Mouse (Mus musculus) liver, adult 2 months (tissue): ENCODE data around the gene Tmem243. TPM values are rescaled to one million over a fixed set of nuclear protein-coding genes. Genes with fewer than 3 reads are reported as not detected.
A peak's percentile ranks its signal among the peaks of the same experiment; 100 is the strongest.
"Not testable (repeated sequence)": the region's sequence is repeated elsewhere in the genome, so short reads cannot be mapped to it uniquely, and the experiment has no call there.

Experiments used
- DNase-seq: peaks from one replicate; pipeline ENCODE4 v3.0.0-alpha.2; 2011; ENCODE audit warnings: low read depth, low spot score; ENCODE audit errors: extremely low read depth
- H3K27ac ChIP-seq: fragments of 200-500 bp; replicated peaks from 2 replicates; pipeline ENCODE4 v1.5.1; 2012; ENCODE audit warnings: low read depth, mild to moderate bottlenecking, control low read depth, inconsistent platforms, low read length; ENCODE audit not compliant: insufficient read depth
- H3K27me3 ChIP-seq: fragments of 200-500 bp; 2 replicates; pipeline ENCODE4 v1.6.1; 2012; ENCODE audit warnings: mild to moderate bottlenecking, moderate library complexity, low read length, inconsistent platforms; ENCODE audit not compliant: control insufficient read depth, insufficient read depth
- H3K36me3 ChIP-seq: fragments of 200-500 bp; 2 replicates; pipeline ENCODE4 v1.6.1; 2012; ENCODE audit warnings: low read length, inconsistent platforms; ENCODE audit not compliant: control insufficient read depth, insufficient read depth
- H3K4me1 ChIP-seq: fragments of 200-500 bp; 2 replicates; pipeline ENCODE4 v1.6.1; 2011; ENCODE audit warnings: low read length; ENCODE audit not compliant: control insufficient read depth, insufficient read depth
- H3K4me3 ChIP-seq: fragments of 200-500 bp; 2 replicates; pipeline ENCODE4 v1.5.1; 2011; ENCODE audit warnings: low read depth, mild to moderate bottlenecking, control low read depth, low read length, moderate library complexity; ENCODE audit not compliant: insufficient read depth
- H3K79me2 ChIP-seq: fragments of 200-500 bp; 2 replicates; pipeline ENCODE4 v1.6.1; 2012; ENCODE audit warnings: inconsistent platforms, mild to moderate bottlenecking, low read length, moderate library complexity; ENCODE audit not compliant: control insufficient read depth, insufficient read depth
- H3K9ac ChIP-seq: fragments of 200-500 bp; 2 replicates; pipeline ENCODE4 v1.6.1; 2012; ENCODE audit warnings: low read depth, mild to moderate bottlenecking, control low read depth, inconsistent platforms, low read length
- CTCF ChIP-seq: fragments of 200-500 bp; IDR thresholded peaks from 2 replicates; pipeline ENCODE4 v1.5.1; 2011; ENCODE audit warnings: low read depth, low read length, control low read depth
- POLR2A ChIP-seq: fragments of 200-500 bp; IDR thresholded peaks from 2 replicates; pipeline ENCODE4 v1.6.1; 2011; ENCODE audit warnings: low read length, control low read depth; ENCODE audit not compliant: insufficient read depth; ENCODE audit errors: extremely low read depth
- WGBS: fragments of 180-500 bp; shearing (Covaris S2); methylation state at CpG from one replicate; pipeline ENCODE4 v1.1.7; 2018; 5-methylcytosine and 5-hydroxymethylcytosine counted together
- polyA plus RNA-seq: library from polyadenylated mRNA; depleted of rRNA; stranded (reverse); fragments of >200 nt; gene quantifications from 2 replicates; pipeline ENCODE4 v1.2.3, GENCODE M21; 2012; rRNA removed
- total RNA-seq: library from RNA; depleted of rRNA; stranded (reverse); fragments of >200 nt; gene quantifications from 2 replicates; pipeline ENCODE4 v1.2.3, GENCODE M21; 2014; rRNA removed

Gene Tmem243
- total and polyA plus RNA-seq, 2 experiments = 62.1 to 96.6 TPM

DNA sequence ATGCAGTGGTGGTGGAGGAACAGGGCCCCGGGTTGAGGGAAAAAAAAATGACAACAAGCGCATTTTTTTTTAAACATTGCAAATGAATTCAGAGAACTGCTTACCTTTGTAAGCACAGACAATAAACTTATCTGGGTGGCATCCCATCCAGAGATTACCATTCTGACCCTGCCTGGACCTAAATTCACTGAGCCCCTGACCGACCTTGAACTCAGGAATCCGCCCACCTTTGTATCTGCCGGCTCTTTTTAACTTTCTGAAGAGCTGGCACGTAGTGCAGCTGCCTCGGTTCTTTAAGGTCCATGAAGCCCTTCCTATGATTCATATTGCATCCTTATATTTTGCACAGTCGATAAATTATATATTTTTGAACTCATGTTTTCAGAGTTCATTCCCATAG, 65.9 kb downstream of the Tmem243 start:
- no peak for TF ChIP-seq POLR2A
- no peak for TF ChIP-seq CTCF
- peak; percentile 60 for DNase-seq
- Histone ChIP-seq H3K4me3 (no peak overlapping the region), H3K79me2 (no peaks in the 10 kb centered on the region), H3K9ac (no peak overlapping the region), H3K36me3 (no peaks in the 10 kb centered on the region), H3K27me3 (no peaks in the 10 kb centered on the region), H3K27ac (no peak overlapping the region), H3K4me1 (peaks cover 7% of the 10 kb centered on the region; the same call in 1 of the 2 replicates)
- 30% methylated on average over 8 of the region's 8 CpGs for WGBS

DNA sequence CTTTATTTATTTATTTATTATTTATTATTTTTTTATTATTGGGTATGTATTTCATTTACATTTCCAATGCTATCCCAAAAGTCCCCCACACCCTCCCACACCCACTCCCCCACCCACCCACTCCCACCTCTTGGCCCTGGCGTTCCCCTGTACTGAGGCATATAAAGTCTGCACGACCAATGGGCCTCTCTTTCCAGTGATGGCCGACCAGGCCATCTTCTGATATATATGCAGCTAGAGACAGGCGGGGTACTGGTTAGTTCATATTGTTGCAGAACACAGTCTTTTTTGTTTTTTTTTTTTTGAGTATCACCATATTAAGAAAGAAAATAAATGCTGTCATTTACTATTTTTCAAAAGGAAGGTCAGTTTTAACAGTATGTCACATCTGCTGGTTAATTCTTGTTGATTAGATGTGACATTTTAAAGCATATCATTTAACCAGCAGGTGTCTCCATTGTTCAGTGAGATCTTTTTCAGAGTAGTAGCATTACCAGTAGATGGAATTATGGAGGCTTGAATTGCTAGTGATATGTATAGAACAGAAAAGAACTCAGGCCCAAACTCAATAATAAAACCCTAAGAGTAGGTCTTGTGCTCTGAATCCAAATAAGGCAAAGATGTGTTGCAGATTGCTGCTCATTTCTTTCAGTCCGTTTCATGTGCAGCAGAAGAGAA, 69.0 kb downstream of the Tmem243 start:
- DNase-seq, H3K36me3 ChIP-seq, H3K9ac ChIP-seq, H3K27me3 ChIP-seq, H3K4me3 ChIP-seq, H3K79me2 ChIP-seq, H3K27ac ChIP-seq, H3K4me1 ChIP-seq: not testable (repeated sequence)
- WGBS = 92% methylated on average over 5 of the region's 5 CpGs
- TF ChIP-seq CTCF = 0 out of 2 replicates have a peak, but pooled peaks have one; percentile 31

DNA sequence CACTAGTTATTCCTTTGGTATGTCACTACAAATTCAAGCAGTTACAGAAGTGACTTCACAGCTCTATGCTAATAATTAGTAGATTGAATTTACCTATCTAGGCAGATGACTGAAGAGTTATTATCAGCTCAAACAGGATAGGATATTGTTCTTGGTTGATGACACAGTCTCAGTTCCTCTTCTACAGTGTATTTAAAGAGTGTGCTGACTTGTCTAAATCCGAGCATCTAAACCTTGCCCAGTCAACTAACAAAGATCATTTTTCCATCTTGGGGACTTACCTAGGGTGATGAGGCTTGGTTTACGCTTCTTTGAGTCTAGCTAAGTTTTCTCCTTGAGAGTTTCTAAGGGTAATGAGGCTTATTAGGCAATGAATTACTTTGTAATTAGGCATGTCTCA, 72.8 kb downstream of the Tmem243 start:
- Histone ChIP-seq H3K36me3 (no peaks in the 10 kb centered on the region), H3K4me1 (no peaks in the 10 kb centered on the region), H3K79me2 (no peaks in the 10 kb centered on the region), H3K9ac (no peak overlapping the region), H3K27ac (no peak overlapping the region), H3K4me3 (no peak overlapping the region), H3K27me3 (no peaks in the 10 kb centered on the region)
- no peak for DNase-seq
- WGBS = 75% methylated on average over 2 of the region's 2 CpGs
- TF ChIP-seq POLR2A = no peak
- TF ChIP-seq CTCF = no peak

DNA sequence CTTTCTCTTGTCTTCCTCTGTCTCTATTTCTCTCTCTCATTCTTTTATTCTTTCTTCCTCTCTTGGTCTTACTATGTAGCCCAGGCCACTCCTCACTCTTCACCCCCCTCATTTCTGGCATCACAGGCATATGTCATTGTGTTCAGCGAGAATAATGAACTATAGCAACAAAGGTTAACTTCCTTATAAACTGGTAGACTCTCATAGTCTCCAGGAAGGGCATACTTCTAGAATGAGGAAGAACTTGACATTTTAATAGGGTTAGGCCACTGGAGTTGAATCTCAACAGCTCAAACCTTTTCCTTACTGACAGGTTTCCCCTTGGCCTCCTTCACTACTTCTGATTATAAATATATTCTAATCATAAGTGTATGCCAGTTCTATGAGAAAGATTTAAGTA, 86.0 kb downstream of the Tmem243 start:
- no peaks in the 10 kb centered on the region for H3K27me3 ChIP-seq
- H3K36me3 ChIP-seq = no peaks in the 10 kb centered on the region
- H3K9ac ChIP-seq = no peak overlapping the region
- TF ChIP-seq POLR2A (no peak), CTCF (no peak)
- WGBS = 80% methylated on average over 1 of the region's 1 CpGs
- H3K27ac ChIP-seq = no peak overlapping the region
- DNase-seq = no peak
- no peaks in the 10 kb centered on the region; the same call in 1 of the 2 replicates for H3K4me1 ChIP-seq
- H3K4me3 ChIP-seq = no peak overlapping the region
- no peaks in the 10 kb centered on the region for H3K79me2 ChIP-seq

Other genes with a start within 250 kb of the Tmem243 start
- 164 and 202 TPM in 2 replicates for gene Abcb4, start 207.0 kb upstream of the Tmem243 start, total RNA-seq
- 66.9 and 77.2 TPM in 2 replicates for gene Abcb4, start 207.0 kb upstream of the Tmem243 start, polyA plus RNA-seq
- gene Crot, start 103.3 kb upstream of the Tmem243 start, total RNA-seq = 480 and 523 TPM in 2 replicates
- gene Crot, start 103.3 kb upstream of the Tmem243 start, polyA plus RNA-seq = 152 and 154 TPM in 2 replicates
- 15.9 and 17.8 TPM in 2 replicates for gene Dmtf1, start 61.1 kb downstream of the Tmem243 start, total RNA-seq
- 4.7 and 5.8 TPM in 2 replicates for gene Dmtf1, start 61.1 kb downstream of the Tmem243 start, polyA plus RNA-seq
- 0.46 and 0.60 TPM in 2 replicates for gene 9330182L06Rik, start 165.4 kb downstream of the Tmem243 start, total RNA-seq
- 0.06 and 0.20 TPM in 2 replicates for gene 9330182L06Rik, start 165.4 kb downstream of the Tmem243 start, polyA plus RNA-seq